Mouse (Mus musculus): Measurements from ENCODE around the gene Smim24.

DNA sequence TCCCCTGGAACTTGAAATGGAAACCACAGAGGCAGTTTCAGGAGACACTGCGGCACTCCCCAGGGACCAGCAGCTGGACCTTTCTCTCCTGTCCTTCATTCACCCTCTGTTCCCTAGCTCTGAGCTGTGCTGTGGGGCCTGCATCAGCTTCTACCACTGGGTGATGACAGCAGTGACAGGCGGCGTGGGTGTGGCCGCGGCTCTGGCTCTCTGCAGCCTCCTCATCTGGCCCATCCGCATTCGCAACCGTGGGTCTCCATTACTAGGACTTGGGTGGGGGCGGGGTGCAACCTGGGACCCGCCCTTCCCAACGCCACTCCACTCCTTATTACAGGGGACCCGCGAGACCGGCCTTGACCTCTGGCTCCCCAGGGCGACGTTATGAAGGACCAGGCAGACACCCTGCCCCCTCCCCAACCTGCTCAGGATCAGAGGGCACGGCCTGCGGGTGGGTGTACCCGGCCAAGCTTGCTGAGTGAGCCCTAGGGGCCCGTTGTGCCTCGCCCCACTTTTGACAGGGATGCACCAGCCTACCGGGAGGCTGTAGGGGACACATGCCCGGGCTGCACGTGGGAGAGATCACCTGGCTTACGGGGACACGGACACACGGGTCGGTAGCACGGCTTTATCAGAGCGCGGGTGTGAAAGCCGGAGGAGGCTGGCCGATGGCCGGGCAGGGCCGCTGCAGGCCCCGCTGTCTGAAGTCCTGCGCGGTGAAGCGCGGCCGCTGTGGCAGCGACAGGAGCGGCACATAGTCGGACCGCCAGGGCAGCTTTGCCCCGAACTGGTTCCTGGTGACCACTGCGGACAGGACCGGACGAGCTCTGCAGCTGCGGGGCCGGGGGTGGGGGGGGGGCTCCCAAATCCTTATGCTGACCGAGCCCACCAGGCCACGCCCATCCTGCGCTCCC, 29.2 kb upstream of the Smim24 start:
- no peak for TF ChIP-seq POLR2A (IDR thresholded peaks at IDR 0.05; ENCODE audit: extremely low read depth, insufficient read depth, low read length)
- TF ChIP-seq CTCF (IDR thresholded peaks at IDR 0.05; ENCODE audit: low read depth, low read length): no peak
